Mouse (Mus musculus) embryonic facial prominence, embryonic 15.5 days (tissue): ENCODE data around the gene Olfr740. TPM values are rescaled to one million over a fixed set of nuclear protein-coding genes. Genes with fewer than 3 reads are reported as not detected.

Source experiments
- ATAC-seq: fragments of 200-750 bp; cut with Nextera tagmentation; 2 replicates; pipeline ENCODE4 v1.8.0; 2017; ENCODE audit warnings: low read depth, moderate TSS enrichment; ENCODE audit not compliant: insufficient number of reproducible peaks, low FRiP score, low TSS enrichment
- H3K27ac ChIP-seq: fragments of 300-500 bp; sonication (generic); replicated peaks from 2 replicates; pipeline ENCODE4 v1.5.1; 2015; ENCODE audit warnings: mild to moderate bottlenecking, inconsistent platforms
- H3K27me3 ChIP-seq: fragments of 300-500 bp; sonication (generic); 2 replicates; pipeline ENCODE4 v1.6.1; 2015; ENCODE audit warnings: inconsistent platforms
- H3K36me3 ChIP-seq: fragments of 300-500 bp; sonication (generic); 2 replicates; pipeline ENCODE4 v1.6.1; 2015; ENCODE audit warnings: mild to moderate bottlenecking, inconsistent platforms
- H3K4me1 ChIP-seq: fragments of 300-500 bp; sonication (generic); 2 replicates; pipeline ENCODE4 v1.6.1; 2015; ENCODE audit warnings: inconsistent platforms
- H3K4me2 ChIP-seq: fragments of 300-500 bp; sonication (generic); replicated peaks from 2 replicates; pipeline ENCODE4 v1.6.1; 2015; ENCODE audit warnings: mild to moderate bottlenecking, inconsistent platforms
- H3K4me3 ChIP-seq: fragments of 300-500 bp; sonication (generic); replicated peaks from 2 replicates; pipeline ENCODE4 v1.5.1; 2015; ENCODE audit warnings: mild to moderate bottlenecking, inconsistent platforms
- H3K9ac ChIP-seq: fragments of 300-500 bp; sonication (generic); 2 replicates; pipeline ENCODE4 v1.6.1; 2015; ENCODE audit warnings: inconsistent platforms
- H3K9me3 ChIP-seq: fragments of 300-500 bp; sonication (generic); replicated peaks from 2 replicates; pipeline ENCODE4 v1.6.1; 2016; ENCODE audit warnings: inconsistent platforms
- WGBS: fragments of 180-500 bp; shearing (Covaris S2); methylation state at CpG from one replicate; pipeline ENCODE4 v1.1.7; 2015; 5-methylcytosine and 5-hydroxymethylcytosine counted together
- polyA plus RNA-seq: library from polyadenylated mRNA; unstranded; fragments of >200 nt; fragmentation: Nextera tagmentation; extraction: Ambion mirVana; gene quantifications from 2 replicates; pipeline ENCODE4 v1.2.1, GENCODE M21; 2015

Gene Olfr740
- polyA plus RNA-seq = 0.05 TPM in 1 of 2 replicates, not detected in the other

GRCm38 (mm10) chr14:50445245-50445644, at the start of gene Olfr740:
Gene Olfr740 (plus strand): TSS chr14:50445545.
- no peak for ATAC-seq
- Histone ChIP-seq H3K9ac (no peak within 1 kb of the TSS), H3K4me1 (no peaks in the 10 kb centered on the region), H3K4me3 (no peak within 1 kb of the TSS), H3K9me3 (no peaks in the 10 kb centered on the region), H3K36me3 (no peaks in the 10 kb centered on the region), H3K27me3 (no peaks in the 10 kb centered on the region), H3K27ac (no peak within 1 kb of the TSS), H3K4me2 (no peak within 1 kb of the TSS)
- WGBS = 86% methylated on average over 3 of the region's 3 CpGs

GRCm38 (mm10) chr14:50407268-50407667, 38.1 kb upstream of the Olfr740 start, which contains the start of gene Olfr738:
Gene Olfr738 (plus strand): TSS chr14:50407568.
- Histone ChIP-seq H3K36me3 (no peaks in the 10 kb centered on the region), H3K9ac (no peak within 1 kb of the TSS), H3K4me2 (no peak within 1 kb of the TSS), H3K27ac (no peak within 1 kb of the TSS), H3K27me3 (no peaks in the 10 kb centered on the region), H3K9me3 (no peaks in the 10 kb centered on the region), H3K4me1 (no peaks in the 10 kb centered on the region), H3K4me3 (no peak within 1 kb of the TSS)
- WGBS = 67% methylated on average over 1 of the region's 1 CpGs
- ATAC-seq = no peak

- 62% methylated on average over 2 of the region's 2 CpGs for WGBS
- no peak within 1 kb of the TSS for H3K27ac ChIP-seq
Measured at GRCm38 (mm10) chr14:50418326-50418725, 27.0 kb upstream of the Olfr740 start, which contains the start of gene Olfr739. Gene Olfr739 (plus strand): TSS chr14:50418626.

GRCm38 (mm10) chr14:50472438-50472837, 27.1 kb downstream of the Olfr740 start, which contains the start of gene Olfr741:
Gene Olfr741 (plus strand): TSS chr14:50472738.
- ATAC-seq = no peak

More at GRCm38 (mm10) chr14:50418326-50418725, 27.0 kb upstream of the Olfr740 start, which contains the start of gene Olfr739:
- Histone ChIP-seq H3K4me3 (no peak within 1 kb of the TSS), H3K4me1 (no peaks in the 10 kb centered on the region), H3K9me3 (no peaks in the 10 kb centered on the region), H3K9ac (no peak within 1 kb of the TSS), H3K27me3 (no peaks in the 10 kb centered on the region), H3K36me3 (no peaks in the 10 kb centered on the region), H3K4me2 (no peak within 1 kb of the TSS)
- no peak for ATAC-seq

GRCm38 (mm10) chr14:50478406-50478805, 33.1 kb downstream of the Olfr740 start:
- 70% methylated on average over 2 of the region's 2 CpGs for WGBS
- Histone ChIP-seq H3K27me3 (no peaks in the 10 kb centered on the region), H3K27ac (no peak overlapping the region), H3K4me3 (no peak overlapping the region), H3K4me1 (no peaks in the 10 kb centered on the region), H3K9ac (no peak overlapping the region), H3K9me3 (no peaks in the 10 kb centered on the region), H3K4me2 (no peak overlapping the region), H3K36me3 (no peaks in the 10 kb centered on the region)
- ATAC-seq = no peak

More at GRCm38 (mm10) chr14:50472438-50472837, 27.1 kb downstream of the Olfr740 start, which contains the start of gene Olfr741:
- no peaks in the 10 kb centered on the region for H3K36me3 ChIP-seq
- no peak within 1 kb of the TSS for H3K9ac ChIP-seq
- H3K4me2 ChIP-seq = no peak within 1 kb of the TSS
- H3K27me3 ChIP-seq = no peaks in the 10 kb centered on the region
- H3K27ac ChIP-seq = no peak within 1 kb of the TSS
- no peaks in the 10 kb centered on the region for H3K9me3 ChIP-seq
- no peaks in the 10 kb centered on the region for H3K4me1 ChIP-seq
- no peak within 1 kb of the TSS for H3K4me3 ChIP-seq
- 61% methylated on average over 2 of the region's 2 CpGs for WGBS

- H3K27ac ChIP-seq = no peak within 1 kb of the TSS
- no peaks in the 10 kb centered on the region for H3K36me3 ChIP-seq
- no peak for ATAC-seq
- H3K4me2 ChIP-seq = no peak within 1 kb of the TSS
- H3K9me3 ChIP-seq = no peaks in the 10 kb centered on the region
- whole genome bisulfite sequencing = 56% methylated on average over 2 of the region's 2 CpGs
- H3K9ac ChIP-seq = no peak within 1 kb of the TSS
- no peaks in the 10 kb centered on the region for H3K4me1 ChIP-seq
- H3K27me3 ChIP-seq = no peaks in the 10 kb centered on the region
- H3K4me3 ChIP-seq = no peak within 1 kb of the TSS
Measured at GRCm38 (mm10) chr14:50503300-50503699, 58.0 kb downstream of the Olfr740 start, which contains the start of gene Olfr742. Gene Olfr742 (plus strand): TSS chr14:50503600.

Other genes with a start within 250 kb of the Olfr740 start
- not detected in 2 replicates for gene Olfr731, start 203.7 kb upstream of the Olfr740 start, polyA plus RNA-seq
- not detected in 2 replicates for gene Olfr732, start 161.3 kb upstream of the Olfr740 start, polyA plus RNA-seq
- gene Olfr733, start 144.0 kb upstream of the Olfr740 start, polyA plus RNA-seq = not detected in 2 replicates
- not detected in 2 replicates for gene Olfr734, start 118.8 kb upstream of the Olfr740 start, polyA plus RNA-seq
- not detected in 2 replicates for gene Olfr735, start 96.7 kb upstream of the Olfr740 start, polyA plus RNA-seq
- not detected in 2 replicates for gene Tlr11, start 87.6 kb upstream of the Olfr740 start, polyA plus RNA-seq
- 0.21 TPM in 1 of 2 replicates, not detected in the other for gene Olfr736, start 64.4 kb upstream of the Olfr740 start, polyA plus RNA-seq
- 0.13 and 0.17 TPM in 2 replicates for gene Olfr738, start 38.0 kb upstream of the Olfr740 start, polyA plus RNA-seq
- 0.20 and 0.24 TPM in 2 replicates for gene Olfr739, start 26.9 kb upstream of the Olfr740 start, polyA plus RNA-seq
- gene Olfr741, start 27.2 kb downstream of the Olfr740 start, polyA plus RNA-seq = not detected in 2 replicates
- not detected in 2 replicates for gene Olfr742, start 58.1 kb downstream of the Olfr740 start, polyA plus RNA-seq
- gene Olfr743, start 76.3 kb downstream of the Olfr740 start, polyA plus RNA-seq = not detected in 2 replicates
- 0.15 and 0.25 TPM in 2 replicates for gene Olfr744, start 169.3 kb downstream of the Olfr740 start, polyA plus RNA-seq
- 1.3 TPM in 2 replicates for gene Olfr745, start 193.8 kb downstream of the Olfr740 start, polyA plus RNA-seq
- 0.17 TPM in 1 of 2 replicates, not detected in the other for gene Olfr746, start 201.5 kb downstream of the Olfr740 start, polyA plus RNA-seq
- not detected in 2 replicates for gene Olfr747, start 247.7 kb downstream of the Olfr740 start, polyA plus RNA-seq